Mouse (Mus musculus) layer of hippocampus, postnatal 14 days (tissue): ENCODE results near the gene Naf1. TPM values are rescaled to one million over a fixed set of nuclear protein-coding genes. Genes with fewer than 3 reads are reported as not detected.

ENCODE experiments used
- DNase-seq, 2 experiments: peaks; one replicate each; pipeline ENCODE4 v3.0.0; 2021 to 2022; ENCODE audit warnings: low spot score in 2 of 2, mixed read lengths in 1 of 2
- long read RNA-seq, 2 experiments: library from polyadenylated mRNA; stranded (forward); transcript quantifications; one replicate each; pipeline ENCODE4 v2.0.0; 2021
- total RNA-seq, 2 experiments: library from RNA; stranded (reverse); gene quantifications; 2 replicates each; pipeline ENCODE4 v1.2.3; 2021

The Naf1 gene
- total RNA-seq: 10 to 100 TPM; 12.1 to 14.6 TPM
- long read RNA-seq, experiment 1: 0 reads
- long read RNA-seq, experiment 2, partial matches to known transcripts: 2 of 3 reads
- long read RNA-seq, experiment 2, other reads (novel, unspliced or antisense): 0 of 3 reads

- DNase-seq: peak; percentile 92 to 95
Observed at GRCm38 (mm10) chr8:66860023-66860422, at the start of gene Naf1. Gene Naf1, plus strand, starts transcription at chr8:66860217.

GRCm38 (mm10) chr8:66860921-66861588 is 1.0 kb downstream of the Naf1 start:
- peak in 1 of 2 experiments; percentile 32 for DNase-seq

- no peak for DNase-seq
Observed at GRCm38 (mm10) chr8:66861589-66862500, 1.8 kb downstream of the Naf1 start.

- no peak for DNase-seq
Observed at GRCm38 (mm10) chr8:66863761-66864160, 3.7 kb downstream of the Naf1 start.

DNA sequence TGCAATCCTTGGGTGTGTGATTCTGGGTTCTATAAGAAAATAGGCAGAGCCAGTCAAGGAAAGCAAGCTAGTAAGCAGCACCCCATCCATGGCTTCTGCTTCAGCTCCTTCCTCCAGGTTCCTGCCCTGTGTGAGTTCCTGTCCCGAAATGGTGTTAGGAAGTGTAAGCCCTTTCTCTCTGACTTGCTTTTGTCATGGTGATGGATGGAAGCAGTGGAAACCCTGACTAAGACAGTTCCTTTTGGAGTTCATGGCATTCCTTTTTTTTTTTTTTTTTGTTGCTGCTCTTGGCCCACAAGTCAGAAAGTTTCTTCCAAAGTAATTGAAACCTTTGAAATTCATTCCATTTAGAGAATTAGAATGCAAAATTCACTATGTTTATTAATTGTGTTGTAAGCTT is 5.1 kb downstream of the Naf1 start:
- DNase-seq: no peak

DNA sequence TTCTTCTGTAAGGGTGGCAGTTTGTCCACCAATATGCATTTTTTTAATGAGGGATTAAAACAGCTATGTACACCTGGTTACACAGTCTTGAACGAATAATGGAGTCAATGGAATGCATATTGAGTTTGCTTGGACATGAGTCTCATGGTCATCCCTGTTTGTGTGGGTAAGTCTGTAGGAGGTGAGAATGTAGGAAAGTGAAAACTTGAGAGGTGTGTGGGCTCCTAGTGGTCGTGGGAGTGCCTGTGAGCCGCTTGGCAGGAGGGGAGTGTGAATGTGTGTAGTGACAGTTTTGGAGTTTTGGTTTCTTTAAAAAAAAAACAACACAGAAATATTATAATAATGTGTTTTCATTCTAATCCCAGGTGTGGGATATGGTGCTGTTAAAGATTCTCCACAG is 7.7 kb downstream of the Naf1 start:
- DNase-seq: no peak

- no peak for DNase-seq
Observed at GRCm38 (mm10) chr8:66869211-66869932, 9.4 kb downstream of the Naf1 start.

GRCm38 (mm10) chr8:66883866-66884265 is 23.8 kb downstream of the Naf1 start:
- DNase-seq: no peak

- no peak for DNase-seq
Observed at GRCm38 (mm10) chr8:66891879-66892278, 31.9 kb downstream of the Naf1 start.

DNA sequence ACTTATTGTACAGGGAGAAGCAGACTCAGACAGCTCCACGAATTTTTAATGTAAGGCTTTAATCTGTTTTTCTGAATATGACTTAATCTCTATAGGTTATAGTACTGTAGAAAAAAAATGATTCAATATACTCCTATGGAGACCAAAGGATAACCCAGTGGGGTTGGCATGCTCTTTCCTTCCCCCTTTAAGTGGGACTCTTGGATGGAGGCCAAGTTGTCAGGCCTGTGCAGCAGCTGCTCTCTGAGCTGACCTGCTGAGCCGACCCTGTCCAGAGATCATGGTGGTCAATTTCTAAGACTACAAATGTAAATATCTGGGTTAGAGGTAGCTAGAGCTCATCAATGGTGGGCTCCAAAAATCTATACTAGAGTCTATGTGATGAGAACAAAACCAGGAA is 45.0 kb downstream of the Naf1 start:
- DNase-seq: no peak

DNA sequence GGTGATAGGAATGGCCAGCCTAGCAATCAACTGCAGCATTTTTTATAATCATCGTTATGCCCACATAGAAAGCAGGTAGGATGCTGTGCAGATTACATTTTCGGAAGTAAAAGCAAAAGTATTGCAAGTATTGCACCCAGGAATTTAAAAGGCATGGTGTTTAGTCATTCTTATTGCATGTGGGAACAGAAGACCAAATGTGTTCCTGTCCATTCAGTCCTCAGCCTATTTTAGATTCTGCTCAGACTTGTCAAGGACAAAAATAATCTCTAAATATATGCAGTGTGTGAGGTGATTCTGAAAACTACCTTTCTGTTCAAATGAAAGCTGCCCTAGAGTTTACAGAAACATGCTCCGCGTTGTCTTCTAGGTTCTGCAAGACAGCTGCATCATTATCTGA is 45.5 kb downstream of the Naf1 start:
- DNase-seq: no peak

DNA sequence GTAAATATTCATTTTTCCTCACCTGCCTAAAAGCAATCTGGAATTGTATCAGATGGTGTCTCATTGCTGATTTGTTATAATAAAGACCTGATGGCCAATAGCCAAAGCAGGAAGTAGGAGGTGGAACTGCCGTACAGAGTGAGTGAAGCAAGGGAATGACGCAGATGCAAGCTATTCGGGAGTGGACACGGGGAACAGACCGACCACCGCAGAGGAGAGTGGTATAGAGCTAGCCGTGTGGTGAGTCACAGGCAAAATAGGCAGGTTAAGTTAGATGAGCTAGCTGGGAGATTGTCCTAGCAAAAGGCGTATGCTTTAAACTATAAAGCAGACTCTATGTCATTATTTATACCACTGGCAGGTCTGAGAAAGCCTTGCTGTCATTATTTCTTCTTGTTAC is 46.1 kb downstream of the Naf1 start:
- DNase-seq: no peak

GRCm38 (mm10) chr8:66910684-66911083 is 50.7 kb downstream of the Naf1 start:
- DNase-seq: no peak

DNA sequence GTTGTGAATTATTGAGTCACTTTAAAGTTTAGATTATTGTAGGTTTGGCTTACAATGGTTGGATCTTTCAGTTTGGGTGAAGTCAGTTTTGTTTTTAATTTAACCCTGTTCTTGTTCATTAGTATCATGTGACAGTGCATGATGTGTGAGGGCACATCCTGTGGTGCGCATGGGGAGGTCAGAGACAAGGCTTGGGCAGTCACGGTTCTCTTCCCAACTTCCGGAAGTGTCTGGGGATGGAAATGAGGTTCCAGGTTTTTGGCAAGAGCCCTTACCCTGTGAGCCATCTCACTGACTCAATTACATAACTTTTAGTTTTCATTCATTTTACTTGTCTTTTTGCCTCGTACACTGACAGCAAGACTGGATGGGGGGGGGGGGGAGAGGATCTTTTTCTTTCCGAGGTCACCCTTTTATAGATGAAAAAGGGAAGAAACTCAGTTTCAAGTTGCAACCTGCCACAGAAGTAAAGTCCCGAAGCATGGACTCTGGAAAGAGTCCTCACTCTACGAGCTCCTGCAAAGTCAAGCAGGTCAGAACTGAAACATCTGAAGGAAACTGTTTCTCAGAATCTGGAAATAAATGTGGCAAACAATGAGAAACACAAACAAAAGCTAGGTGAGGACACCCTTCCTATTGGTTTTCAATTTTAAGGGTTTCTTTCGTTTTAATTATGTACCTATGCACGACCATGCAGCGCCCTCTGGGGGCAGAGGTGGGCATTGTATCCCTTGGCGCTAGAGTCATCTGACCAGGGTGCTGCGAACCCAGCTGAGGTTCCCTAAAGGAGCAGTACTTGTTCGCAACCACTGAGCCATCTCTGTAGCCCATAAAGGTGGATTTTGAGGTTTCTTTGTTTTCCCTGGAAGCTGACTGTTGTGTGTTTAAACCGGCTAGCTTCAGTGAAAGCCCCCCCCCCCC is 53.9 kb downstream of the Naf1 start:
- DNase-seq: no peak

DNA sequence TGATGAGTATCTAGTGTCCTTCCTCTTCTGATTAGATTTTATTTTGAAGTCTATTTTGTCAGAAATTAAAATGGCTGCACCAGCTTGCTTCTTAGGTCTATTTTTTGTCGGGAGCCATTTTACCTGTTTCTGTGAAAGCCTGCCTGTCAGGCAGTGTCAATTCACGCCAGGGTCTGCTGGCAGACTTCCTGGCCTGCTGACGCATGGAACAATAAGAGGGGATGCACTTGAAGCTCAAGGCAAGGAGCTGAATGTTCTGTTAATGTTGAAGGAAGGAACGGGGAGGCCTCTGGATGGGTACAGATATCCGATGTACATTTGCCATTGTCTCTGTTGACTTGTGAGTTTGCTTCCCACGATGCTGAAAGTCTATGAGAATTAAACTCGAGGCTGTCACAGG is 56.0 kb downstream of the Naf1 start:
- no peak for DNase-seq

DNA sequence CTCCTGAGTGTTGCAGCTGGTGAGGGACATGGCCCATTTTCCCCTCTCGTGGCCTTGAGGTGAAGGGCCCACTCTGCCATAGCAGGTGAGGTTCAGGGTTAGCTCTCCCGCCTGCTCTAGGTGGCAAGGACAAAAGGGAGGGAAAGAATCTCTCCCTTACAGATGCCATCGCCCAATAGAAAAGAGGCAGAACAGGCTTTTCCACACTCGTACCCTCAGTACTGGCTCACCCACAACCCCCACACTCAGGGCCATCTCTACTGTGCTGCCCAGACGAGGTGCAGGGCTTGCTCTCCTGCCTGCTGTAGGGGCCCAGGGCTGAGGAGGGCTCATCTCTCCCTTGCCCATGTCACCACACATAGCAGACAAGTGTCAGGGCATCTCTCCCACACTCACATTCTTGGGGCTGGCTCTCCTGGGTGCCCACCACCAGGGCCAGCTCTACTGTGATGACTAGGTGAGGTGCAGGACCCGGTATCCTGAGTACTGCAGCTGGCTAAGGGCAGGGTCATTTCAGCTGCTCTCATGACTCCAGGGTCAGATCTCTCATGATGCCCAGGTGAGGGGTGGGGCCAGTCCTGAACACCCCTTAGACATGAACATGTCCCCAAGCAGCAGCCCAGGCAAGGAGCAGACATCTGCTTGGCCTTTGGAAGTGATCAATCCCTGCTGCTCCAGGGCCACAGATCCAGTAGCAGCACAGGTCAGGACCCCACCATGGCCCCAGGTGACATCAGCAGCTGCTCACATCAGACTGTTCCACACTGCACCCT is 57.9 kb downstream of the Naf1 start:
- no peak for DNase-seq

GRCm38 (mm10) chr8:66918471-66918870 is 58.5 kb downstream of the Naf1 start:
- no peak for DNase-seq

- no peak for DNase-seq
Observed at GRCm38 (mm10) chr8:66933746-66934145, 73.7 kb downstream of the Naf1 start.

GRCm38 (mm10) chr8:66936236-66936635 is 76.2 kb downstream of the Naf1 start:
- DNase-seq: no peak
